Mouse (Mus musculus): ENCODE data around the gene Gm26897.

The Gm26897 gene

GRCm38 (mm10) chr5:111750092-111750491, 16.4 kb downstream of the Gm26897 start:
- DNase-seq (ENCODE audit: low read depth) = no peak

GRCm38 (mm10) chr5:111754484-111755139, 20.9 kb downstream of the Gm26897 start:
- DNase-seq (ENCODE audit: low read depth) = no peak

- DNase-seq (ENCODE audit: low read depth) = no peak
Observed at GRCm38 (mm10) chr5:111755330-111755729, 21.6 kb downstream of the Gm26897 start.

DNA sequence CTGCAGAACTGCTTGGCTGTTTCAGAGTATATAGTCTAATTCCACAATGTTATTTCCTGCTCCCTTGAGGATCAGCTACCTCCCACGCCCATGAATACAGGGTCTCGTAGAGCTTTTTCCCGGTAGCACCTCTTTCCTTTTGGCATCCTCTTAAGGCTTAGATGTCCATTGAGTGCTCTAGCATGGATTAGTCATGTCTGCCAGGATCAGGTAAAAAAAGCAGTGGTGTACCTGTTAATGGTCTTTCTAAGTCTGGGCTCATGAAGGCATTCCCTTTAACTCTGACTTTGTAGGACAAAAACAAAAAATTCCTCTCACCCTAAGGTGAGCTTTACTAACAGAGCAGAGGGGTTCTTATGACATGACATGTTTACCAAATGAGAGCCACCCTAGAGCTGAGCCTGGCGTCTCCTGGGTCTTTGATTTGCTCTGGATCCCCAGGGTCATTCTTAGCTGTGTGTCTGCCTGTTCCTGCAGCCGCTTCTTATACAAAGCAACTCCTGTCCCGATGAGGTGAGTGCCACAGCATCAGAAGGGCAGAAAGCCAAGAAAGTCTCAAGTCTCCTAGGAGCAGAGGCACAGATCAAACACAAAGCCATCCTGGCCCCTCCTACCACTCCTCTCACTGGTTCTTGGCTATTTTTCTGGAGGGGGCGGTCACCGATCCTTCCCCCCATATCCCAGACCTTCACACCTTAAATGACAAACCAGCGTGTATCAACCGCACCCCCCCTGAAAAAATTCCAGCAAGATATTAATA, 27.2 kb downstream of the Gm26897 start:
- no peak for DNase-seq (ENCODE audit: low read depth)

GRCm38 (mm10) chr5:111761574-111761973, 27.9 kb downstream of the Gm26897 start:
- no peak for DNase-seq (ENCODE audit: low read depth)

GRCm38 (mm10) chr5:111762085-111762484, 28.4 kb downstream of the Gm26897 start:
- DNase-seq (ENCODE audit: low read depth) = no peak

DNA sequence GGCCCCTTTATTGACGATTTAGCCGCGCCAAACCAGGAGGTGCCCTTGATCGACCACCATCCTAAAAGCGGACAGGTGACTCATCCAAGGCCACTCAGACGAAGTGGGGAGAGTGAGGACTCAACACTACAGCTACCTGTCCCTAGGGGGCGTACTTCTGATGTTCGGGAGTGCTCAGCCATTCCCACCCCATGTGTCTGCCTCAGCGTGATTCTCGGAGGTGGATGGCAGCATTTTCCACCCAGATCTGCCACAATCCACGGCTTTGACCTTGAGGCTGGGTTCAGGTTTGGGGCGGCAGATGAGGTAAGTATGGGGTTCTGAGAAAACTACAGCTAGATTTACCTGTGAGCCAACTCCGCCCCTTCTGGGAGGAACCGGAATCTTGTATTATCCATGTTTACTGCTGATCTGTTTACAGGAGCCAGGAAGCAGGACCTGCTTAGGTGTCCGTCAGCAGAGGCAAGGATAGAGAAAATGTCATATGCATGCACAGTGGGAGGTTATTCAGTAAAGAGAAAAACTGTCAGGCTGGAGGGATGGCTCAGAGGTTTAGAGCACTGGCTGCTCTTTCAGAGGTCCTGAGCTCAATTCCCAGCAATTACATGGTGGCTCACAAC, 32.1 kb downstream of the Gm26897 start:
- DNase-seq (ENCODE audit: low read depth) = no peak

DNA sequence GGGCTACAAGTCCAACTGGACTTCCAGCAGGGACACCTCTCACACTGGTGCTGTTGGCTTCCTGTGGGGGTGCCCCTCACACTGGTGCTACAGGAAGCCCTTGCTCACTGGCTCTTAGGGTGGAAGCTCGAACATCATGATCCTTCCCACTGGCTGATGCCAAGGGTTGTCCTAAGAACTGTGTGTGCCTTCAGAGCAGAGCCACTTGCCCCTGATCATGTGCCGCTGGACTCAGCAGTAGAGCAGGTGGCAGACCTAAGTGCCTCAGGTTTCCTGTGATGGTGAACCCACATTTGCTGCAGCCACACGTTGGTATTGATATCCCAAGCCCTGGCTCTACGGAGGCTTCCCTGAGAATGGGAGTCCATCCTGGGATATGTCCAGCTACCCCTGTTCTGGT, 33.0 kb downstream of the Gm26897 start:
- DNase-seq (ENCODE audit: low read depth) = no peak

- no peak for DNase-seq (ENCODE audit: low read depth)
Observed at GRCm38 (mm10) chr5:111770266-111770665, 36.5 kb downstream of the Gm26897 start.

- DNase-seq (ENCODE audit: low read depth) = no peak
Observed at GRCm38 (mm10) chr5:111772127-111772526, 38.4 kb downstream of the Gm26897 start.

DNA sequence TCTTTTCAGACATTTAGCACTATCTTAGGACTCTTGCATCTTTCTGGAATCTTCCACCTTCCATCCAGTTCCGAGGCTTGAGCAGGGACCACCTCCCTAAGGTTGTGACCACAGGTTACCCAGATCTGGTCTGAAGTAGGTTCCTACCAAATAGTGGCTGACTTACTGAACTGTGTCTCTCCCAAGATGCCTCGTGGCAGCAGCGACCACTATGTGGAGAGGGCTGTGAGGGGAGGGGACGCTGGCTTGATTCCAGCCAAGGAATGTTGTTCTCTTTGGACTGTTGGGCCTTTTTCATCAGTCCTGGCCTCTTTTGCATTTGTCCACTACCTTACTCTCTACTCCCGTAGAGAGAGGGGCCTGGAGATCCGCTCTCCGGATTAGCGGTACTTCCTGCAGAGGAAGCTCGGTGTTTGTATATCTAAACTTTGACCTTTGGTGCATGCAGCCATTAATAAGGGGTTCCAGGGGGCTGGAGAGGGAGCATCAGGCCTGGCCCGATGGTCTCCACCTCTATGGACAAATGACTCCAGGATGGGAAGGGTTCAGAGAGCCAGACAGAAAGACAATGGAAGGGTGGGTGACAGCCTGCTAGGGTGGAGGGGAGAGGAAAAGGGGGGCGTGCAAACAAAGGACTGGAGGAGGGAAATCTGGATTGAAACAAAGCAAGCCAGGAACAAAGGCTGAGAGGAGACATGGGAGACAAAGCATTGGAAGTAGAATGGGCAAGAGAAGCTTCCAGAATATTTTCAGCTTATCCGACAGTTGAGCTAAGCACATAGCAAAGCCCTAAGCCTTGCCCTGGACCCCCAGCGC, 39.1 kb downstream of the Gm26897 start:
- no peak for DNase-seq (ENCODE audit: low read depth)

DNA sequence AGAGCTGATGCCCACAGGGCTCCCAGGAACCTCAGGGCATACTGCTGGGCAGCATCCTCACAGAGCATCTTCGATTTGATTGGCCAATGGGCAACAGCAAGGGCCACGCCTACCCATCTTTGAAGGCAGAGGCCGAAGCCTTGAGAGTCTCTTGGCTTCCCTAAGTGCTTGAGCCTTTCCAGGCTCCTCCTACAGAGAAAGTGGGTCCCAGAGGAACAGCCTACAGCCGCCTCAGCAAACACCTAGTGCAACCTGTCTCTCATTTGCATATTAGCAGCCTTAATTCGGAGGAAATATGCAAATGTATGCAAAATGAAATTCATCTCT, 39.6 kb downstream of the Gm26897 start:
- DNase-seq (ENCODE audit: low read depth) = no peak

DNA sequence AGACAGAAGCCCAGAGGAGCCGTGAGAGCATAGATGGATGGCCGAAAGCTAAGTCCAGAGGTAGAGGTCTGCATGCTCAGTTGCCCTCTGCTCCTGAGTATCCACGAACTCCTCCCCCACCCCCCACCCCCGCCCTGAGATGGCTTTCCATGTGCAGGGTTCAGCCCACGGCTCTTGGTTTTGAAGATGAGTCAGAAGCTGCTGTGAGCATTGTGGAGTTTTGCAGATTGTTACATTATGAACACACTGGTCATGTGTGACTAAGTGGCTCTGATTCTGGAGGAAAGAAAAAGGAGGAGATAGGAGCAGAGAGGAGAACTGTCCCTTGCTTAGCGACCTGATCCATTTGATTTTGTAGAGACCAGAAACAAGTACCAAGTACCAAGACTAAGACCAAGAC, 42.5 kb downstream of the Gm26897 start:
- DNase-seq (ENCODE audit: low read depth) = no peak

- no peak for DNase-seq (ENCODE audit: low read depth)
Observed at GRCm38 (mm10) chr5:111778093-111778492, 44.4 kb downstream of the Gm26897 start.

GRCm38 (mm10) chr5:111779776-111780485, 46.2 kb downstream of the Gm26897 start:
- no peak for DNase-seq (ENCODE audit: low read depth)

Data from c-Kit-positive CD71-negative TER-119-negative erythroid progenitor cells, embryonic 14.5 days (primary cell).